Mouse (Mus musculus): ENCODE data around the gene Arl10. TPM values are rescaled to one million over a fixed set of nuclear protein-coding genes. Genes with fewer than 3 reads are reported as not detected.

Arl10 gene
- total and polyA plus RNA-seq, 2 experiments from 2014 or later, result 69.5 to 163 TPM

DNA sequence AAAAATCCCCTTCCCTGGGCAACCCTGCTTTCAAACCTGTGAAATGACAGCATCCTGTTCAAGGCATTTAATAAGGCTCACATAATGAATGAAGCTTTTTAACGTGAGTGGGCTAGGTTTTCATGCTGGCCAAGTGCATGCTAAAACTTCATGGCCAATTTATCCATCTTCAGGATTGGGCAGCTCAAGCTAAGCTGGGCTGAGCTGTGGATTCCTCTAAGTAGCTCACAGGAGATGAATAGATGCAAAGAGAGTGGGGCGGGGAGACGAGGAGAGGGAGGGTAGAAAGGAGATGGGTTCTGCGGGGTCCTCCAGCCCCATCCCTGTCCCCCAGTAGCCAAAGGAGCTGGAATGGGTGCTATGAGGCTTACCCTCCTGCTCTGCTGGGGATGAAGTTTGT is 29.4 kb downstream of the Arl10 start:
- H3K4me3 ChIP-seq (ENCODE audit: low read depth, low read length), result no peak overlapping the region
- TF ChIP-seq CTCF (IDR thresholded peaks at IDR 0.05; ENCODE audit: low read depth), result no peak
- no peak for DNase-seq
- H3K27me3 ChIP-seq (ENCODE audit: insufficient read depth, low read length), result no peaks in the 10 kb centered on the region
- WGBS, result 34% methylated on average over 4 of the region's 4 CpGs
- H3K27ac ChIP-seq (ENCODE audit: low read depth, low read length), result no peak overlapping the region
- peaks cover 7% of the 10 kb centered on the region; the same call in 1 of the 2 replicates for H3K4me1 ChIP-seq (ENCODE audit: insufficient read depth)
- H3K36me3 ChIP-seq (ENCODE audit: insufficient read depth), result peaks cover 37% of the 10 kb centered on the region
- H3K4me2 ChIP-seq (ENCODE audit: low read depth), result no peak overlapping the region
- ATAC-seq, result no peak
- no peaks in the 10 kb centered on the region for H3K9me3 ChIP-seq (ENCODE audit: low read length)
- H3K9ac ChIP-seq, result no peak overlapping the region

DNA sequence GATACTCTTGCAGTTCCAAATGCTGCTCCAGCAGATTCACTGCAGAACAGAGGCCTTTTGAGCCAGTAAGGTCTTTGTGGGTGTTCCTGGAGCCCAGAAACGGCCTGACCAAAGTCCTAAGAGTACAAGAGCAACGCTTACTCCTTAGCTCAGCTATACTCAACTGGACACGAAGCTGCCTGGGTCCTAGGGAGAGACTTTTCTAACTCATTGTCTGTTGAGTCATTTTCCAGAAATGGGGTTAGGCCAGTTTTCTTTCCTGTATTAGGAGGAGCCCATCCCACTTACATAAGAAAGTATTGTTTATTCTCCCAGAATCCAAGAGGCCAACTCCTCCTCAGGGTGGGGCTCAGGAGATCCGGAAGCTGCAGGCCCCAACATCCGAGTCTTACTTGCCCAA is 30.6 kb downstream of the Arl10 start:
- H3K27me3 ChIP-seq (ENCODE audit: insufficient read depth, low read length), result no peaks in the 10 kb centered on the region
- ATAC-seq (no peak), DNase-seq (no peak)
- no peak for TF ChIP-seq CTCF (IDR thresholded peaks at IDR 0.05; ENCODE audit: low read depth)
- H3K36me3 ChIP-seq (ENCODE audit: insufficient read depth), result peaks cover 37% of the 10 kb centered on the region
- H3K4me2 ChIP-seq (ENCODE audit: low read depth), result no peak overlapping the region
- no peak overlapping the region for H3K4me3 ChIP-seq (ENCODE audit: low read depth, low read length)
- H3K4me1 ChIP-seq (ENCODE audit: insufficient read depth), result peaks cover 13% of the 10 kb centered on the region; the same call in 1 of the 2 replicates
- no peak overlapping the region for H3K9ac ChIP-seq
- H3K27ac ChIP-seq (ENCODE audit: low read depth, low read length), result no peak overlapping the region
- WGBS, result 78% methylated on average over 5 of the region's 5 CpGs
- no peaks in the 10 kb centered on the region for H3K9me3 ChIP-seq (ENCODE audit: low read length)

DNA sequence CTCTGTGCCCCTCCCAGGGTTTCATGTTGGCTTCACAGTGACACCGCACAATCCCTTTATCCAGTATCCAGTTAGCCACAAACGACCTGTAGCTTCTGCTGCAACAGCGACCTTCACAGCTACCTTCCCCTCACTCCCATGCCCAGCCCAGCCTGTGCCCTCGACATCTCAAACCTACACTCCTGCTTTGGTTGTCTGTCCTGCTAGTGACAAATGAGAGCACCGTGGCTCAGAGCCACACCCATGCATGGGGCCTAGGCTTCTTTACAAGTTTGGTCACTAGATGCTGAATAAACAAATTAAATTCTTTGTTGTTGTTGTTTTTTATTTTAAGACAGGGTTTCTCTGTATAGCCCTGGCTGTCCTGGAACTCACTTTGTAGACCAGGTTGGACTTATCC is 32.4 kb downstream of the Arl10 start:
- no peak overlapping the region for H3K4me2 ChIP-seq (ENCODE audit: low read depth)
- no peak for DNase-seq
- H3K4me3 ChIP-seq (ENCODE audit: low read depth, low read length), result no peak overlapping the region
- peaks cover 13% of the 10 kb centered on the region; the same call in 1 of the 2 replicates for H3K4me1 ChIP-seq (ENCODE audit: insufficient read depth)
- no peak overlapping the region for H3K27ac ChIP-seq (ENCODE audit: low read depth, low read length)
- ATAC-seq, result no peak
- no peaks in the 10 kb centered on the region for H3K9me3 ChIP-seq (ENCODE audit: low read length)
- WGBS, result 72% methylated on average over 5 of the region's 5 CpGs
- TF ChIP-seq CTCF (IDR thresholded peaks at IDR 0.05; ENCODE audit: low read depth), result no peak
- no peaks in the 10 kb centered on the region for H3K27me3 ChIP-seq (ENCODE audit: insufficient read depth, low read length)
- H3K9ac ChIP-seq, result no peak overlapping the region
- peaks cover 32% of the 10 kb centered on the region for H3K36me3 ChIP-seq (ENCODE audit: insufficient read depth)

DNA sequence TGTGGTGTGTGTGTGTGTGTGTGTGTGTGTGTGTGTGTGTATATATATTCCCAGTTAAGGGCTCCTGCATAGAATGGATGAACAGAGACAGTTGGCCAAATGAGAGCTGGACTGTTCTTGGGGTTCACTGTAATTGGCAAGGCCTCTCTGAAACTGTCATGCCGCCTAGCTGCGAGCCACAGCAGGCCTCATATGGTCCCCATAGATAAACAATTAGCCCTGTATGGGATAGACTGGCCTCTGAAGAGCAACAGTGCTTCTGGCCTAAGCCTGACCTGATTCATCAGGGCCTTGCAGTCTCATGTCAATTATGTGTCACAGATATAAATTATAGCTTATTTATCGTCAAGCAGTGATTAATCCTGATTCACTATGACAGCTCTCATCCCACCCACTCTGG is 33.2 kb downstream of the Arl10 start:
- TF ChIP-seq CTCF (IDR thresholded peaks at IDR 0.05; ENCODE audit: low read depth), result no peak
- Histone ChIP-seq H3K27ac (ENCODE audit: low read depth, low read length) (no peak overlapping the region), H3K4me1 (ENCODE audit: insufficient read depth) (peaks cover 13% of the 10 kb centered on the region; the same call in 1 of the 2 replicates), H3K27me3 (ENCODE audit: insufficient read depth, low read length) (no peaks in the 10 kb centered on the region), H3K36me3 (ENCODE audit: insufficient read depth) (peaks cover 31% of the 10 kb centered on the region), H3K9me3 (ENCODE audit: low read length) (no peaks in the 10 kb centered on the region), H3K4me3 (ENCODE audit: low read depth, low read length) (no peak overlapping the region), H3K9ac (no peak overlapping the region), H3K4me2 (ENCODE audit: low read depth) (peak overlapping the region; percentile 73)
- no peak for ATAC-seq
- WGBS, result 68% methylated on average over 3 of the region's 3 CpGs
- no peak for DNase-seq

DNA sequence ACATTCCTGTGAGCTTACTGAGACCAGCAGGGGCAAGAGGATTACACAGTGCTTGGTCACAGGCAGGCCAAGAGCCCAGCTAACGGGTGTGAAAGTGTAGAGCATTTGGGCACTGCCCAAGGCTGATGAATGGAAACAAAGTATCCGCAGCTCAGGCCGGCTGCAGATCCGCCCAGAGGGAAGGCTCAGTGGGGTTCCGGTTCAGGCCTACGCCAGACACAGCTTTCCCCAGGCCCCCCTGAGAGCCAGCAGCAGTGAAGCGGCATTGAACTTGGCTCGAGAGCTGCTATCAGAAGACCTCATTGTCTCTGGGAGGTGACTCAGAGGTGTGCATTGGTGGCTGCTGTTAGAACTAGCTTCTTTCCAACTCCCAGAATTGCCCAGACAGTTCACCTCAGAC is 33.9 kb downstream of the Arl10 start:
- TF ChIP-seq CTCF (IDR thresholded peaks at IDR 0.05; ENCODE audit: low read depth), result no peak
- ATAC-seq, result peak; percentile 33
- H3K27me3 ChIP-seq (ENCODE audit: insufficient read depth, low read length), result no peaks in the 10 kb centered on the region
- no peaks in the 10 kb centered on the region for H3K9me3 ChIP-seq (ENCODE audit: low read length)
- peaks cover 13% of the 10 kb centered on the region; the same call in 1 of the 2 replicates for H3K4me1 ChIP-seq (ENCODE audit: insufficient read depth)
- H3K4me2 ChIP-seq (ENCODE audit: low read depth), result peak overlapping the region; percentile 73
- 7% methylated on average over 8 of the region's 8 CpGs for WGBS
- no peak overlapping the region for H3K27ac ChIP-seq (ENCODE audit: low read depth, low read length)
- DNase-seq, result peak; percentile 43
- H3K4me3 ChIP-seq (ENCODE audit: low read depth, low read length), result peak overlapping the region; percentile 3; the same call in 1 of the 2 replicates
- peaks cover 25% of the 10 kb centered on the region for H3K36me3 ChIP-seq (ENCODE audit: insufficient read depth)
- peak overlapping the region; percentile 45 for H3K9ac ChIP-seq

DNA sequence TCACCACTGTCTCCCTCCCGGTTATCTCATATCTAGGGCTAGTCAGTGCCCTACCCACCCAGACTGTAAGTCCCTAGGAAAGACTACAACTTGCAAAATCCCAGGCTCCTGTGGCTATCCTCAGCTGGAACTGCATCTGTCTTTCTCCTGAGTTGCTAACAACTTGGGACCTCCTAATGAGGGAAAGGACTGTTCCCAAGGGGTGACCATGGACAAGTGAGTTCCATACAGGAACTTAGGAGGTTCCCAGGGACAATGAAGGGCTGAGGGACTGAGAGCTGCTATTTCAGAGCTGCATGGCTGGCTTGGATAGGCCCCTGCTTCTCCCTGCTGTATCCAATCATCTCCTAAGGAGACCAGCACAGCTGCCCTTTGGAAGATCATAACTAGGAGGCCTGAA is 34.5 kb downstream of the Arl10 start:
- no peak overlapping the region for H3K27ac ChIP-seq (ENCODE audit: low read depth, low read length)
- TF ChIP-seq CTCF (IDR thresholded peaks at IDR 0.05; ENCODE audit: low read depth), result no peak
- no peaks in the 10 kb centered on the region for H3K27me3 ChIP-seq (ENCODE audit: insufficient read depth, low read length)
- H3K36me3 ChIP-seq (ENCODE audit: insufficient read depth), result peaks cover 22% of the 10 kb centered on the region
- ATAC-seq (no peak), DNase-seq (no peak)
- H3K4me1 ChIP-seq (ENCODE audit: insufficient read depth), result peaks cover 13% of the 10 kb centered on the region; the same call in 1 of the 2 replicates
- peak overlapping the region; percentile 45; the same call in 1 of the 2 replicates for H3K9ac ChIP-seq
- H3K9me3 ChIP-seq (ENCODE audit: low read length), result no peaks in the 10 kb centered on the region
- 7% methylated on average over 1 of the region's 1 CpGs for WGBS
- H3K4me2 ChIP-seq (ENCODE audit: low read depth), result peak overlapping the region; percentile 73
- H3K4me3 ChIP-seq (ENCODE audit: low read depth, low read length), result peak overlapping the region; percentile 3; the same call in 1 of the 2 replicates

DNA sequence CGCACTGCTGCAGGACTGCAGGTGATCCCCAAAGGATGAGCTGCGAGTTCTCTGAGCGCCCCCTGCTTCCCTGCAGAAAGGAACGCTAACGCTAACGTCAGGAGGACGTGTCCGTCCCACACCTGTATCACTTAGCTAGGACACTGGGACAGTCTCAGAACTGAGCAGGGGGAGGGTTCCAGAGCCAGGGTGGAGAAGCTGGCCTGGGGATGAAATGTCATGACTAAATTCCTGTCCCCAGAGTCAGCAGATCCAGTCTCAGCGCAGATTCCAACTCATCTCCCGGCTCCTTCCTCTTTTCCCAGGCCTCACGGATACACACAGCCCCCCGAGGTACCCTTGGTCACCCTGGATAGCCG is 35.8 kb downstream of the Arl10 start:
- 9% methylated on average over 13 of the region's 13 CpGs for WGBS
- Histone ChIP-seq H3K4me2 (ENCODE audit: low read depth) (peak overlapping the region; percentile 73), H3K9ac (peak overlapping the region; percentile 95), H3K27ac (ENCODE audit: low read depth, low read length) (peak overlapping the region; percentile 85), H3K36me3 (ENCODE audit: insufficient read depth) (peaks cover 9% of the 10 kb centered on the region), H3K9me3 (ENCODE audit: low read length) (no peaks in the 10 kb centered on the region), H3K27me3 (ENCODE audit: insufficient read depth, low read length) (no peaks in the 10 kb centered on the region), H3K4me3 (ENCODE audit: low read depth, low read length) (peak overlapping the region; percentile 81), H3K4me1 (ENCODE audit: insufficient read depth) (peaks cover 13% of the 10 kb centered on the region; the same call in 1 of the 2 replicates)
- TF ChIP-seq CTCF (IDR thresholded peaks at IDR 0.05; ENCODE audit: low read depth), result peak; percentile 35; the same call in 1 of the 2 replicates
- DNase-seq (peak; percentile 40), ATAC-seq (peak; percentile 19)

All from forebrain, postnatal 0 days (tissue).